Mouse (Mus musculus): ENCODE measurements around the gene Olfr6. TPM values are rescaled to one million over a fixed set of nuclear protein-coding genes. Genes with fewer than 3 reads are reported as not detected.
"Not testable (repeated sequence)": the region's sequence is repeated elsewhere in the genome, so short reads cannot be mapped to it uniquely, and the experiment has no call there.

Olfr6 gene
- polyA plus RNA-seq (2015; fragmentation: Nextera tagmentation; extraction: Ambion mirVana), result not detected in 2 replicates

- H3K36me3 ChIP-seq (replicated peaks; ENCODE audit: insufficient read depth, low read length), result no peaks in the 10 kb centered on the region
- no peak within 1 kb of the TSS for H3K4me2 ChIP-seq (ENCODE audit: low read depth, low read length)
- H3K9ac ChIP-seq (replicated peaks), result no peak within 1 kb of the TSS
- DNase-seq (no peak), ATAC-seq (no peak)
- 72% methylated on average over 1 of the region's 1 CpGs for WGBS (ENCODE audit: insufficient replicate concordance)
- TF ChIP-seq CTCF (IDR thresholded peaks at IDR 0.05; ENCODE audit: low read depth) (no peak), EP300 (IDR thresholded peaks at IDR 0.05; ENCODE audit: low read depth) (no peak)
- no peaks in the 10 kb centered on the region for H3K27me3 ChIP-seq (ENCODE audit: insufficient read depth, low read length)
- no peaks in the 10 kb centered on the region for H3K4me1 ChIP-seq (ENCODE audit: insufficient read depth)
- H3K9me3 ChIP-seq (ENCODE audit: low read length), result no peaks in the 10 kb centered on the region
- H3K4me3 ChIP-seq (ENCODE audit: low read depth, low read length), result no peak within 1 kb of the TSS
- H3K27ac ChIP-seq (ENCODE audit: low read depth), result no peak within 1 kb of the TSS
Measured at GRCm38 (mm10) chr7:106963837-106964236, at the start of gene Olfr6. Olfr6 (minus strand) TSS chr7:106963937.

GRCm38 (mm10) chr7:107005972-107006371, 42.2 kb upstream of the Olfr6 start, which contains the start of gene Olfr2:
Olfr2 (minus strand) TSS chr7:107006072.
- Histone ChIP-seq H3K4me1 (ENCODE audit: insufficient read depth) (no peaks in the 10 kb centered on the region), H3K4me3 (ENCODE audit: low read depth, low read length) (no peak within 1 kb of the TSS), H3K27me3 (ENCODE audit: insufficient read depth, low read length) (no peaks in the 10 kb centered on the region), H3K4me2 (ENCODE audit: low read depth, low read length) (no peak within 1 kb of the TSS), H3K9ac (replicated peaks) (no peak within 1 kb of the TSS), H3K36me3 (replicated peaks; ENCODE audit: insufficient read depth, low read length) (no peaks in the 10 kb centered on the region), H3K9me3 (ENCODE audit: low read length) (no peaks in the 10 kb centered on the region), H3K27ac (ENCODE audit: low read depth) (no peak within 1 kb of the TSS)
- ATAC-seq (no peak), DNase-seq (no peak)
- 33% methylated on average over 1 of the region's 1 CpGs for WGBS (ENCODE audit: insufficient replicate concordance)
- no peak for TF ChIP-seq EP300 (IDR thresholded peaks at IDR 0.05; ENCODE audit: low read depth)

- H3K4me1 ChIP-seq (ENCODE audit: insufficient read depth), result no peaks in the 10 kb centered on the region
- H3K36me3 ChIP-seq (replicated peaks; ENCODE audit: insufficient read depth, low read length), result no peaks in the 10 kb centered on the region
- H3K9me3 ChIP-seq (ENCODE audit: low read length), result no peaks in the 10 kb centered on the region
- TF ChIP-seq EP300 (IDR thresholded peaks at IDR 0.05; ENCODE audit: low read depth) (no peak), CTCF (IDR thresholded peaks at IDR 0.05; ENCODE audit: low read depth) (no peak)
- no peak overlapping the region for H3K4me2 ChIP-seq (ENCODE audit: low read depth, low read length)
- no peak overlapping the region for H3K4me3 ChIP-seq (ENCODE audit: low read depth, low read length)
- 17% methylated on average over 3 of the region's 3 CpGs for WGBS (ENCODE audit: insufficient replicate concordance)
- H3K27ac ChIP-seq (ENCODE audit: low read depth), result no peak overlapping the region
- H3K27me3 ChIP-seq (ENCODE audit: insufficient read depth, low read length), result no peaks in the 10 kb centered on the region
- ATAC-seq (no peak), DNase-seq (no peak)
- no peak overlapping the region for H3K9ac ChIP-seq (replicated peaks)
Measured at GRCm38 (mm10) chr7:107004169-107004568, 40.4 kb upstream of the Olfr6 start.

GRCm38 (mm10) chr7:107000798-107001197, 37.1 kb upstream of the Olfr6 start:
- ATAC-seq (no peak), DNase-seq (no peak)
- H3K27ac ChIP-seq (ENCODE audit: low read depth), result no peak overlapping the region

GRCm38 (mm10) chr7:106985236-106985635, 21.5 kb upstream of the Olfr6 start:
- Histone ChIP-seq H3K36me3 (replicated peaks; ENCODE audit: insufficient read depth, low read length) (no peaks in the 10 kb centered on the region), H3K4me3 (ENCODE audit: low read depth, low read length) (no peak overlapping the region), H3K27me3 (ENCODE audit: insufficient read depth, low read length) (no peaks in the 10 kb centered on the region), H3K9ac (replicated peaks) (no peak overlapping the region), H3K9me3 (ENCODE audit: low read length) (no peaks in the 10 kb centered on the region), H3K4me1 (ENCODE audit: insufficient read depth) (no peaks in the 10 kb centered on the region), H3K27ac (ENCODE audit: low read depth) (no peak overlapping the region), H3K4me2 (ENCODE audit: low read depth, low read length) (no peak overlapping the region)
- ATAC-seq, result no peak
- no peak for DNase-seq
- WGBS (ENCODE audit: insufficient replicate concordance), result 81% methylated on average over 3 of the region's 3 CpGs
- TF ChIP-seq CTCF (IDR thresholded peaks at IDR 0.05; ENCODE audit: low read depth) (no peak), EP300 (IDR thresholded peaks at IDR 0.05; ENCODE audit: low read depth) (no peak)

More at GRCm38 (mm10) chr7:107000798-107001197, 37.1 kb upstream of the Olfr6 start:
- Histone ChIP-seq H3K27me3 (ENCODE audit: insufficient read depth, low read length) (no peaks in the 10 kb centered on the region), H3K4me1 (ENCODE audit: insufficient read depth) (no peaks in the 10 kb centered on the region), H3K4me2 (ENCODE audit: low read depth, low read length) (no peak overlapping the region), H3K9ac (replicated peaks) (no peak overlapping the region), H3K9me3 (ENCODE audit: low read length) (no peaks in the 10 kb centered on the region), H3K36me3 (replicated peaks; ENCODE audit: insufficient read depth, low read length) (no peaks in the 10 kb centered on the region), H3K4me3 (ENCODE audit: low read depth, low read length) (no peak overlapping the region)
- no peak for TF ChIP-seq EP300 (IDR thresholded peaks at IDR 0.05; ENCODE audit: low read depth)
- TF ChIP-seq CTCF (IDR thresholded peaks at IDR 0.05; ENCODE audit: low read depth), result no peak
- 67% methylated on average over 7 of the region's 7 CpGs for WGBS (ENCODE audit: insufficient replicate concordance)

GRCm38 (mm10) chr7:106975353-106975752, 11.6 kb upstream of the Olfr6 start, which contains the start of gene Olfr711:
Olfr711 (minus strand) TSS chr7:106975453.
- Histone ChIP-seq H3K27ac (ENCODE audit: low read depth) (no peak within 1 kb of the TSS), H3K9me3 (ENCODE audit: low read length) (0 out of 2 replicates have a peak, but pooled peaks cover 2% of the 10 kb centered on the region), H3K4me1 (ENCODE audit: insufficient read depth) (no peaks in the 10 kb centered on the region), H3K36me3 (replicated peaks; ENCODE audit: insufficient read depth, low read length) (no peaks in the 10 kb centered on the region), H3K4me2 (ENCODE audit: low read depth, low read length) (no peak within 1 kb of the TSS), H3K9ac (replicated peaks) (no peak within 1 kb of the TSS), H3K4me3 (ENCODE audit: low read depth, low read length) (no peak within 1 kb of the TSS), H3K27me3 (ENCODE audit: insufficient read depth, low read length) (no peaks in the 10 kb centered on the region)
- DNase-seq (no peak), ATAC-seq (no peak)
- 55% methylated on average over 1 of the region's 1 CpGs for WGBS (ENCODE audit: insufficient replicate concordance)
- TF ChIP-seq CTCF (IDR thresholded peaks at IDR 0.05; ENCODE audit: low read depth) (no peak), EP300 (IDR thresholded peaks at IDR 0.05; ENCODE audit: low read depth) (no peak)

GRCm38 (mm10) chr7:106967503-106967902, 3.8 kb upstream of the Olfr6 start:
- H3K36me3 ChIP-seq (replicated peaks; ENCODE audit: insufficient read depth, low read length); H3K4me2 ChIP-seq (ENCODE audit: low read depth, low read length); DNase-seq; H3K4me3 ChIP-seq (ENCODE audit: low read depth, low read length); H3K9ac ChIP-seq (replicated peaks); H3K27ac ChIP-seq (ENCODE audit: low read depth); ATAC-seq; H3K9me3 ChIP-seq (ENCODE audit: low read length); H3K4me1 ChIP-seq (ENCODE audit: insufficient read depth); H3K27me3 ChIP-seq (ENCODE audit: insufficient read depth, low read length): not testable (repeated sequence)
- TF ChIP-seq CTCF (IDR thresholded peaks at IDR 0.05; ENCODE audit: low read depth), result peak; percentile 48

Data from liver, postnatal 0 days (tissue).